Mouse (Mus musculus) cortical plate, adult 2 months (tissue): ENCODE measurements at regions not wholly inside any gene's neighbourhood (a gene's known extent, or its start where the extent isn't known, plus 50 kb on each side); places are given as distances from the start of the nearest gene placed in this dataset.

Experiments used
- H3K27ac ChIP-seq: fragments of 200-500 bp; 2 replicates; pipeline ENCODE4 v1.5.1; 2012; ENCODE audit warnings: low read length, control low read depth, inconsistent platforms; ENCODE audit not compliant: insufficient read depth
- H3K4me1 ChIP-seq: fragments of 200-500 bp; 2 replicates; pipeline ENCODE4 v1.6.1; 2011; ENCODE audit warnings: low read length; ENCODE audit not compliant: control insufficient read depth, insufficient read depth
- H3K4me3 ChIP-seq: fragments of 200-500 bp; 2 replicates; pipeline ENCODE4 v1.5.1; 2011; ENCODE audit warnings: mild to moderate bottlenecking, low read length, control low read depth; ENCODE audit not compliant: insufficient read depth
- CTCF ChIP-seq: fragments of 200-500 bp; IDR thresholded peaks from 2 replicates; pipeline ENCODE4 v1.5.1; 2011; ENCODE audit warnings: mild to moderate bottlenecking, control low read depth, low read length; ENCODE audit not compliant: insufficient read depth; ENCODE audit errors: extremely low read depth
- POLR2A ChIP-seq: fragments of 200-500 bp; IDR thresholded peaks from 2 replicates; pipeline ENCODE4 v1.6.1; 2011; ENCODE audit warnings: mild to moderate bottlenecking, low read length, control low read depth; ENCODE audit not compliant: insufficient read depth; ENCODE audit errors: extremely low read depth

- no peak overlapping the region for H3K27ac ChIP-seq
- TF ChIP-seq POLR2A (no peak), CTCF (no peak)
Observed at GRCm38 (mm10) chr17:79167198-79167597, 115.5 kb downstream of the Qpct start.

GRCm38 (mm10) chr17:79164874-79165553 is 113.3 kb downstream of the Qpct start:
- TF ChIP-seq POLR2A (no peak), CTCF (no peak)
- Histone ChIP-seq H3K4me1 (no peaks in the 10 kb centered on the region), H3K27ac (no peak overlapping the region), H3K4me3 (no peak overlapping the region)

More at GRCm38 (mm10) chr17:79167198-79167597, 115.5 kb downstream of the Qpct start:
- Histone ChIP-seq H3K4me3 (no peak overlapping the region), H3K4me1 (no peaks in the 10 kb centered on the region)

GRCm38 (mm10) chr17:79163983-79164382 is 112.3 kb downstream of the Qpct start:
- TF ChIP-seq POLR2A (no peak), CTCF (no peak)
- no peak overlapping the region for H3K27ac ChIP-seq
- H3K4me1 ChIP-seq = no peaks in the 10 kb centered on the region
- no peak overlapping the region for H3K4me3 ChIP-seq

GRCm38 (mm10) chr17:79154138-79154537 is 102.4 kb downstream of the Qpct start:
- H3K27ac ChIP-seq = no peak overlapping the region
- TF ChIP-seq POLR2A (no peak), CTCF (no peak)

GRCm38 (mm10) chr17:79152823-79153222 is 101.1 kb downstream of the Qpct start:
- no peaks in the 10 kb centered on the region for H3K4me1 ChIP-seq
- no peak overlapping the region for H3K4me3 ChIP-seq
- H3K27ac ChIP-seq = no peak overlapping the region
- TF ChIP-seq CTCF = no peak
- TF ChIP-seq POLR2A = no peak

More at GRCm38 (mm10) chr17:79154138-79154537, 102.4 kb downstream of the Qpct start:
- Histone ChIP-seq H3K4me3 (no peak overlapping the region), H3K4me1 (no peaks in the 10 kb centered on the region)

GRCm38 (mm10) chr17:79147883-79148282 is 96.2 kb downstream of the Qpct start:
- no peak overlapping the region for H3K4me3 ChIP-seq
- no peak overlapping the region for H3K27ac ChIP-seq
- H3K4me1 ChIP-seq = no peaks in the 10 kb centered on the region
- TF ChIP-seq CTCF (no peak), POLR2A (no peak)

GRCm38 (mm10) chr17:79144913-79145625 is 93.4 kb downstream of the Qpct start:
- H3K4me1 ChIP-seq = no peaks in the 10 kb centered on the region
- H3K4me3 ChIP-seq = no peak overlapping the region
- TF ChIP-seq POLR2A (no peak), CTCF (no peak)

GRCm38 (mm10) chr17:79143031-79143430 is 91.3 kb downstream of the Qpct start:
- TF ChIP-seq CTCF (no peak), POLR2A (no peak)
- Histone ChIP-seq H3K4me1 (no peaks in the 10 kb centered on the region), H3K4me3 (no peak overlapping the region), H3K27ac (no peak overlapping the region)

More at GRCm38 (mm10) chr17:79144913-79145625, 93.4 kb downstream of the Qpct start:
- H3K27ac ChIP-seq = no peak overlapping the region
